Mouse (Mus musculus) liver, postnatal 0 days (tissue): ENCODE data around the gene Rassf4. TPM values are rescaled to one million over a fixed set of nuclear protein-coding genes. Genes with fewer than 3 reads are reported as not detected.
A peak's percentile ranks its signal among the peaks of the same experiment; 100 is the strongest.

Experiments used
- ATAC-seq: fragments of 200-750 bp; cut with Nextera tagmentation; 2 replicates; pipeline ENCODE4 v1.8.0; 2017; ENCODE audit warnings: mild to moderate bottlenecking, moderate library complexity
- DNase-seq: peaks from one replicate; pipeline ENCODE4 v3.0.0-alpha.2; 2016
- H3K27ac ChIP-seq: fragments of 300-500 bp; sonication (generic); 2 replicates; pipeline ENCODE4 v1.5.1; 2014; ENCODE audit warnings: antibody characterized with exemption, moderate library complexity, mild to moderate bottlenecking, low read depth
- H3K27me3 ChIP-seq: fragments of 300-500 bp; sonication (generic); 2 replicates; pipeline ENCODE4 v1.6.1; 2014; ENCODE audit warnings: low read length, control low read depth, mixed read lengths; ENCODE audit not compliant: insufficient read depth
- H3K36me3 ChIP-seq: fragments of 300-500 bp; sonication (generic); replicated peaks from 2 replicates; pipeline ENCODE4 v1.6.1; 2014; ENCODE audit warnings: mild to moderate bottlenecking, control low read depth, low read length, moderate library complexity, mixed read lengths; ENCODE audit not compliant: insufficient read depth
- H3K4me1 ChIP-seq: fragments of 300-500 bp; sonication (generic); 2 replicates; pipeline ENCODE4 v1.6.1; 2014; ENCODE audit warnings: antibody characterized with exemption, mild to moderate bottlenecking, control low read depth; ENCODE audit not compliant: insufficient read depth
- H3K4me2 ChIP-seq: fragments of 300-500 bp; sonication (generic); 2 replicates; pipeline ENCODE4 v1.6.1; 2014; ENCODE audit warnings: low read depth, mild to moderate bottlenecking, low read length, moderate library complexity, mixed read lengths
- H3K4me3 ChIP-seq: fragments of 300-500 bp; sonication (generic); 2 replicates; pipeline ENCODE4 v1.5.1; 2014; ENCODE audit warnings: low read depth, low read length
- H3K9ac ChIP-seq: fragments of 300-500 bp; sonication (generic); replicated peaks from 2 replicates; pipeline ENCODE4 v1.6.1; 2014; ENCODE audit warnings: mild to moderate bottlenecking, moderate library complexity
- H3K9me3 ChIP-seq: fragments of 300-500 bp; sonication (generic); 2 replicates; pipeline ENCODE4 v1.6.1; 2016; ENCODE audit warnings: mild to moderate bottlenecking, control low read depth, low read length, mixed read lengths
- CTCF ChIP-seq: sonication (generic); IDR thresholded peaks from 2 replicates; pipeline ENCODE4 v1.5.1; 2016; ENCODE audit warnings: antibody characterized with exemption, low read depth
- EP300 ChIP-seq: IDR thresholded peaks from 2 replicates; pipeline ENCODE4 v1.6.1; 2016; ENCODE audit warnings: antibody characterized with exemption, low read depth, mild to moderate bottlenecking
- WGBS: fragments of 180-500 bp; shearing (Covaris S2); extraction: QIAGEN DNeasy Blood & Tissue Kit; methylation state at CpG from one replicate; pipeline ENCODE4 v1.1.7; 2014; ENCODE audit not compliant: insufficient replicate concordance; 5-methylcytosine and 5-hydroxymethylcytosine counted together
- polyA plus RNA-seq: library from polyadenylated mRNA; unstranded; fragments of >200 nt; fragmentation: Nextera tagmentation; extraction: Ambion mirVana; gene quantifications from 2 replicates; pipeline ENCODE4 v1.2.1, GENCODE M21; 2015

The Rassf4 gene
- polyA plus RNA-seq, 1 experiment from 2014 or later = 9.6 TPM

GRCm38 (mm10) chr6:116636581-116637235, 37.0 kb downstream of the Rassf4 start:
- no peaks in the 10 kb centered on the region for H3K9me3 ChIP-seq
- DNase-seq (no peak), ATAC-seq (no peak)
- peaks cover 36% of the 10 kb centered on the region for H3K4me1 ChIP-seq
- no peaks in the 10 kb centered on the region; the same call in 1 of the 2 replicates for H3K36me3 ChIP-seq
- 61% methylated on average over 9 of the region's 9 CpGs for whole genome bisulfite sequencing
- H3K27ac ChIP-seq = peak overlapping the region; percentile 97
- peak overlapping the region; percentile 48 for H3K9ac ChIP-seq
- H3K27me3 ChIP-seq = no peaks in the 10 kb centered on the region
- no peak overlapping the region for H3K4me3 ChIP-seq
- TF ChIP-seq CTCF (no peak), EP300 (no peak)
- H3K4me2 ChIP-seq = peak overlapping the region; percentile 31

- peak; percentile 95 for TF ChIP-seq EP300
- no peak for TF ChIP-seq CTCF
- peak overlapping the region; percentile 97 for H3K27ac ChIP-seq
- H3K27me3 ChIP-seq = no peaks in the 10 kb centered on the region
- peak overlapping the region; percentile 31 for H3K4me2 ChIP-seq
- H3K36me3 ChIP-seq = no peaks in the 10 kb centered on the region; the same call in 1 of the 2 replicates
- H3K4me3 ChIP-seq = no peak overlapping the region
- H3K9me3 ChIP-seq = no peaks in the 10 kb centered on the region
- DNase-seq (peak; percentile 77), ATAC-seq (peak; percentile 93)
- peak overlapping the region; percentile 48 for H3K9ac ChIP-seq
- 27% methylated on average over 10 of the region's 10 CpGs for WGBS
- peaks cover 42% of the 10 kb centered on the region for H3K4me1 ChIP-seq
Observed at GRCm38 (mm10) chr6:116635251-116636180, 38.2 kb downstream of the Rassf4 start.

- WGBS = 79% methylated on average over 17 of the region's 17 CpGs
- peak overlapping the region; percentile 97 for H3K27ac ChIP-seq
- no peaks in the 10 kb centered on the region for H3K9me3 ChIP-seq
- H3K4me3 ChIP-seq = no peak overlapping the region
- peaks cover 40% of the 10 kb centered on the region for H3K4me1 ChIP-seq
- no peaks in the 10 kb centered on the region for H3K27me3 ChIP-seq
- TF ChIP-seq EP300 = no peak
- no peak for TF ChIP-seq CTCF
- no peak overlapping the region for H3K9ac ChIP-seq
- no peak for ATAC-seq
- DNase-seq = peak; percentile 6
- no peak overlapping the region for H3K4me2 ChIP-seq
- no peaks in the 10 kb centered on the region; the same call in 1 of the 2 replicates for H3K36me3 ChIP-seq
Observed at GRCm38 (mm10) chr6:116633741-116634695, 39.7 kb downstream of the Rassf4 start.

- DNase-seq = peak; percentile 86
- no peak overlapping the region for H3K9ac ChIP-seq
- H3K4me1 ChIP-seq = peaks cover 31% of the 10 kb centered on the region
- H3K27ac ChIP-seq = no peak overlapping the region
- no peaks in the 10 kb centered on the region for H3K36me3 ChIP-seq
- no peak for TF ChIP-seq EP300
- peak; percentile 89 for TF ChIP-seq CTCF
- WGBS = 44% methylated on average over 1 of the region's 1 CpGs
- ATAC-seq = no peak
- no peaks in the 10 kb centered on the region for H3K9me3 ChIP-seq
- no peaks in the 10 kb centered on the region for H3K27me3 ChIP-seq
- H3K4me2 ChIP-seq = no peak overlapping the region
- no peak overlapping the region for H3K4me3 ChIP-seq
Observed at GRCm38 (mm10) chr6:116632129-116632528, 41.6 kb downstream of the Rassf4 start.

GRCm38 (mm10) chr6:116629766-116630165, 44.0 kb downstream of the Rassf4 start:
- DNase-seq (peak; percentile 10), ATAC-seq (no peak)
- H3K27me3 ChIP-seq = no peaks in the 10 kb centered on the region
- 59% methylated on average over 10 of the region's 10 CpGs for WGBS
- H3K4me3 ChIP-seq = no peak overlapping the region
- H3K36me3 ChIP-seq = peaks cover 3% of the 10 kb centered on the region
- no peak overlapping the region for H3K9ac ChIP-seq
- no peaks in the 10 kb centered on the region for H3K9me3 ChIP-seq
- TF ChIP-seq EP300 = no peak
- no peak overlapping the region for H3K4me2 ChIP-seq
- H3K4me1 ChIP-seq = peaks cover 19% of the 10 kb centered on the region
- H3K27ac ChIP-seq = no peak overlapping the region
